Mouse (Mus musculus) stomach, embryonic 14.5 days (tissue): ENCODE measurements around the gene Hist1h4i. TPM values are rescaled to one million over a fixed set of nuclear protein-coding genes. Genes with fewer than 3 reads are reported as not detected.
"Not testable (repeated sequence)": the region's sequence is repeated elsewhere in the genome, so short reads cannot be mapped to it uniquely, and the experiment has no call there.

Source experiments
- ATAC-seq: fragments of 200-750 bp; cut with Nextera tagmentation; 2 replicates; pipeline ENCODE4 v1.8.0; 2017; ENCODE audit warnings: low read depth, moderate TSS enrichment; ENCODE audit not compliant: insufficient number of reproducible peaks, insufficient read depth, low FRiP score
- H3K27ac ChIP-seq: fragments of 300-500 bp; sonication (generic); 2 replicates; pipeline ENCODE4 v1.5.1; 2014; ENCODE audit warnings: mild to moderate bottlenecking, low read length, moderate library complexity, mixed read lengths
- H3K27me3 ChIP-seq: fragments of 300-500 bp; sonication (generic); 2 replicates; pipeline ENCODE4 v1.6.1; 2014; ENCODE audit warnings: low read length, control low read depth, mixed read lengths; ENCODE audit not compliant: control insufficient read depth, insufficient read depth
- H3K36me3 ChIP-seq: fragments of 300-500 bp; sonication (generic); 2 replicates; pipeline ENCODE4 v1.6.1; 2014; ENCODE audit warnings: mild to moderate bottlenecking, control low read depth, low read length, moderate library complexity, mixed read lengths; ENCODE audit not compliant: control insufficient read depth, insufficient read depth
- H3K4me1 ChIP-seq: fragments of 300-500 bp; sonication (generic); 2 replicates; pipeline ENCODE4 v1.6.1; 2014; ENCODE audit warnings: low read length, control low read depth, mixed read lengths; ENCODE audit not compliant: control insufficient read depth, insufficient read depth
- H3K4me2 ChIP-seq: fragments of 300-500 bp; sonication (generic); replicated peaks from 2 replicates; pipeline ENCODE4 v1.6.1; 2014; ENCODE audit warnings: low read depth, low read length, control low read depth
- H3K4me3 ChIP-seq: fragments of 300-500 bp; sonication (generic); 2 replicates; pipeline ENCODE4 v1.5.1; 2014; ENCODE audit warnings: low read depth, low read length, control low read depth
- H3K9ac ChIP-seq: fragments of 300-500 bp; sonication (generic); replicated peaks from 2 replicates; pipeline ENCODE4 v1.6.1; 2014; ENCODE audit warnings: low read depth, mild to moderate bottlenecking, control low read depth, low read length, moderate library complexity, mixed read lengths
- H3K9me3 ChIP-seq: fragments of 300-500 bp; sonication (generic); 2 replicates; pipeline ENCODE4 v1.6.1; 2016; ENCODE audit warnings: low read depth, low read length, control low read depth; ENCODE audit not compliant: control insufficient read depth
- WGBS: fragments of 180-500 bp; shearing (Covaris S2); extraction: QIAGEN DNeasy Blood & Tissue Kit; methylation state at CpG from one replicate; pipeline ENCODE4 v1.1.7; 2014; 5-methylcytosine and 5-hydroxymethylcytosine counted together
- polyA plus RNA-seq: library from polyadenylated mRNA; unstranded; fragments of >200 nt; fragmentation: Nextera tagmentation; extraction: Ambion mirVana; gene quantifications from 2 replicates; pipeline ENCODE4 v1.2.1, GENCODE M21; 2014

Gene Hist1h4i
- polyA plus RNA-seq, 1 experiment from 2014 or later = 22.4 TPM

DNA sequence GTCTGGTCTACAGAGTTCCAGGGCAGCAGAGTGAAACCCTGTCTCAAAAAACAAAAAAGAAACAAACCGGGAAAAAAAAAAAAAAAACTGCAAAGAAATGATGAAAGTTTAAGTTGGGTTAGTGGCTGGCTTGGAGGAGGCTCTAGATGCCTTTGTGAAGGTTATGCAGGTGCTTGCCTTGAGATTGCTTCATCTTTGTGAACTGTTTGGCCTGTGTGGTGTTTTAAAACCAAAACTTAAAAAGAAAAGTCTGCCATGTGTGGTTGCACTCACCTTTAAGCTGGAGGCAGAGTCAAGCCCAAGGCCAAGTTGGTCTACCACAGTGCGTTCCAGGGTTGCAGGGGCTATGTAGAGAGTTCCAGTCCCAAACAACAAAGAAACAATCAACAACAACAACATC lies 7.9 kb upstream of the Hist1h4i start:
- Histone ChIP-seq H3K27me3 (no peaks in the 10 kb centered on the region), H3K36me3 (no peaks in the 10 kb centered on the region), H3K9me3 (no peaks in the 10 kb centered on the region), H3K4me1 (no peaks in the 10 kb centered on the region; the same call in 1 of the 2 replicates), H3K9ac (no peak overlapping the region), H3K4me3 (no peak overlapping the region), H3K4me2 (no peak overlapping the region), H3K27ac (no peak overlapping the region)
- WGBS = 78% methylated on average over 2 of the region's 2 CpGs
- ATAC-seq = no peak

- peaks cover 2% of the 10 kb centered on the region; the same call in 1 of the 2 replicates for H3K4me1 ChIP-seq
- 52% methylated on average over 2 of the region's 2 CpGs for WGBS
- no peak for ATAC-seq
Measured at GRCm38 (mm10) chr13:22045311-22045710, 4.1 kb upstream of the Hist1h4i start.

DNA sequence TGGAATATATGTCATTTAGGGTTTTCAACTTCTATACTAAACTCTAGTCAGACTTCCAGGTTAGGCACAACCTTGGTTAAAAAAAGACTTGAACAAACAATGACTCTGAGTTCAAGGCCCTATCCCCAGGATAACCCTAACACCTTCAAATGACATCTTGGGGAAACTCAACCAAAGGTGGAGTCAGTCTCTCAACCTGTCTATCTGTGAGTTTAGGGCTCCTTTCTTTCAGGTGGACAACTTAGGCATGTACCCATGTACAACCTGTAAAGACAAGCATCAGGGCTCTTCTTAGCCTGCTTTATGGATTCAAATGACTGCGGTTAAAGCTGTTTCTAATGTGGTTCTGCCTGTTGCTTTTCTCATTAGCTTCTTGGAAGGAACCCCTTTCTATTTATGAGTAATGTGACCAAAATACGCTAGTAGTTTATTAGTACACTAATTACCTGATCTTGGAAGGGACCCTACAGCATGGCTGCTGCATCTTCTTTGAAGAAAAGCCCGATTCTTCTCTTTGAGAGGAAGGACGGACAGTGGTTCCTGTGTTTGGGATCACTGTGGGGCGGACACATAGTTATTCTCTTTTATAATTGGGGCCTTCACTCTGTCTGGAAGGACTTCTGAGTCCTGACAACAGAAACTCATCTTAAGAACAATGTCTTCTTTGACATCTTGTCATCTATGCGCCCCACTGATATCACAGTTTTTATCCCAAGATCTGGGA lies 3.4 kb upstream of the Hist1h4i start:
- no peak overlapping the region; the same call in 1 of the 2 replicates for H3K27ac ChIP-seq
- no peaks in the 10 kb centered on the region for H3K36me3 ChIP-seq
- no peaks in the 10 kb centered on the region for H3K9me3 ChIP-seq
- no peak overlapping the region for H3K9ac ChIP-seq
- whole genome bisulfite sequencing = 89% methylated on average over 6 of the region's 6 CpGs
- H3K4me1 ChIP-seq = 0 out of 2 replicates have a peak, but pooled peaks cover 2% of the 10 kb centered on the region
- peak overlapping the region; percentile 56 for H3K4me2 ChIP-seq
- H3K27me3 ChIP-seq = no peaks in the 10 kb centered on the region
- 0 out of 2 replicates have a peak overlapping the region, but pooled peaks have one; percentile 40 for H3K4me3 ChIP-seq
- ATAC-seq = no peak

More at GRCm38 (mm10) chr13:22045311-22045710, 4.1 kb upstream of the Hist1h4i start:
- H3K27me3 ChIP-seq = no peaks in the 10 kb centered on the region
- H3K27ac ChIP-seq = no peak overlapping the region
- H3K9me3 ChIP-seq = no peaks in the 10 kb centered on the region
- no peaks in the 10 kb centered on the region for H3K36me3 ChIP-seq
- H3K9ac ChIP-seq = no peak overlapping the region
- H3K4me3 ChIP-seq = no peak overlapping the region
- no peak overlapping the region for H3K4me2 ChIP-seq

GRCm38 (mm10) chr13:22043503-22044431 lies 2.6 kb upstream of the Hist1h4i start:
- no peak for ATAC-seq
- Histone ChIP-seq H3K27ac (peak overlapping the region; percentile 79), H3K9ac (peak overlapping the region; percentile 38), H3K36me3 (no peaks in the 10 kb centered on the region), H3K4me3 (peak overlapping the region; percentile 40), H3K27me3 (no peaks in the 10 kb centered on the region), H3K4me1 (0 out of 2 replicates have a peak, but pooled peaks cover 2% of the 10 kb centered on the region), H3K4me2 (peak overlapping the region; percentile 56), H3K9me3 (no peaks in the 10 kb centered on the region)
- under 1% methylated on average over 9 of the region's 14 CpGs for WGBS

DNA sequence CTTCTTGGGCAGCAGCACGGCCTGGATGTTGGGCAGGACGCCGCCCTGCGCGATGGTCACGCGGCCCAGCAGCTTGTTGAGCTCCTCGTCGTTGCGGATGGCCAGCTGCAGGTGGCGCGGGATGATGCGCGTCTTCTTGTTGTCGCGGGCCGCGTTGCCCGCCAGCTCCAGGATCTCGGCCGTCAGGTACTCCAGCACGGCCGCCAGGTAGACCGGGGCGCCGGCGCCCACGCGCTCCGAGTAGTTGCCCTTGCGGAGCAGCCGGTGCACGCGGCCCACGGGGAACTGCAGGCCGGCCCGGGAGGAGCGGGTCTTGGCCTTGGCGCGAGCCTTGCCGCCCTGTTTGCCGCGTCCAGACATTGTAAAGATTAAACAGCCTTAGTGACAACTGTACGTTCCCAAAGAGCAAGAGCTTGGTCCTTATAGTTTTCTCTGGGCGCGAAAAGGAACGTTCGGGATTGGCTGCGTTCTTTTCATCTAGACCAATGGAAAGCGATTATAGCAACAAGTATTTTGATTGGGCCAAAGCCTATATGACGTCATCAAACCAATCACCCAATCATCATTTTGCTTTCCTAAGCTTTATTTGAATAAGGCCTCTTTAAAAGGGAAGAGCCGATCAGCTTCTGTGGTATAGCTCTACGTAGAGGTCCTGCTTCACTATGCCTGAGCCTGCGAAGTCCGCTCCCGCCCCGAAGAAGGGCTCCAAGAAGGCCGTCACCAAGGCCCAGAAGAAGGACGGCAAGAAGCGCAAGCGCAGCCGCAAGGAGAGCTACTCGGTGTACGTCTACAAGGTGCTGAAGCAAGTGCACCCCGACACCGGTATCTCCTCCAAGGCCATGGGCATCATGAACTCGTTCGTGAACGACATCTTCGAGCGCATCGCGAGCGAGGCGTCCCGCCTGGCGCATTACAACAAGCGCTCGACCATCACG lies 1.7 kb upstream of the Hist1h4i start, which contains the start of the genes Hist1h2ag and Hist1h2bj:
Gene Hist1h2ag, minus strand, starts transcription at position 377 of the 935 bp plus-strand sequence.
Gene Hist1h2bj, plus strand, starts transcription at position 647 of the 935 bp plus-strand sequence.
- H3K9me3 ChIP-seq, H3K4me1 ChIP-seq, H3K27me3 ChIP-seq, H3K36me3 ChIP-seq: not testable (repeated sequence)
- Histone ChIP-seq H3K27ac (peak within 1 kb of the TSS; percentile 95), H3K4me3 (peak within 1 kb of the TSS; percentile 40), H3K9ac (peak within 1 kb of the TSS; percentile 41), H3K4me2 (peak within 1 kb of the TSS; percentile 73)
- peak; percentile 94 for ATAC-seq
- 0% methylated on average over 33 of the region's 80 CpGs for WGBS

GRCm38 (mm10) chr13:22041651-22042567 lies 747 bp upstream of the Hist1h4i start:
- Histone ChIP-seq H3K4me1 (peaks cover 2% of the 10 kb centered on the region; the same call in 1 of the 2 replicates), H3K9ac (peak overlapping the region; percentile 41), H3K27ac (peak overlapping the region; percentile 95), H3K36me3 (no peaks in the 10 kb centered on the region), H3K4me3 (peak overlapping the region; percentile 40), H3K9me3 (no peaks in the 10 kb centered on the region), H3K27me3 (no peaks in the 10 kb centered on the region), H3K4me2 (peak overlapping the region; percentile 73)
- 2% methylated on average over 13 of the region's 13 CpGs for WGBS
- ATAC-seq = no peak

DNA sequence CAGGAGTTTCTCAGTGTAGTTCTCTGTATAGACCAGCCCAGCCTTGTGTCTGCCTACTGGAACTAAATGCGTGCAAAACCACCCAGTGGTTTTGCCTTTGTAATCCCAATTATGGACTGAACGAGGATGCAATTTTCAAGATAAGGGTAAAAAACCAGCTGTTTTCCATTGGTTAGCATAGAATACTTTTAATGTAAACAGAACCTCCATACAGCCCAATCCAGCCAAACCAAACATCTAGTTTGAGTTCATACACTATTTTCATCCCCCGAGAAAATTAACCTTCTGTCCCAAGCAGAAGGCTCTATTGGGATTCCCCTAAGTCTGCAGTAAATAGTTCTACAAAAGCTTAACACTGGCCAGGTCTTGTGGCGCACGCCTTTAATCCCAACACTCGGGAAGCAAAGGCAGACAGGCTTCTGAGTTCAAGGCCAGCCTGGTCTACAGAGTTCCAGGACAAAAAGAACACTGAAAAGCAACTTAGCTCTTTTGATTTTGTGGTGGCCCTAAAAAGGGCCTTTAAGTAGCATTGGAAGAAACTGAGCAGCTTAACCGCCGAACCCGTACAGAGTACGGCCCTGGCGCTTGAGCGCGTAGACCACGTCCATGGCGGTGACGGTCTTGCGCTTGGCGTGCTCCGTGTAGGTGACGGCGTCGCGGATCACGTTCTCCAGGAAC lies 559 bp downstream of the Hist1h4i start:
- peak overlapping the region; percentile 40 for H3K4me3 ChIP-seq
- no peaks in the 10 kb centered on the region for H3K27me3 ChIP-seq
- peaks cover 7% of the 10 kb centered on the region; the same call in 1 of the 2 replicates for H3K4me1 ChIP-seq
- peak overlapping the region; percentile 43 for H3K9ac ChIP-seq
- under 1% methylated on average over 20 of the region's 24 CpGs for WGBS
- no peaks in the 10 kb centered on the region for H3K36me3 ChIP-seq
- ATAC-seq = peak; percentile 2; the same call in 1 of the 2 replicates
- H3K27ac ChIP-seq = peak overlapping the region; percentile 95
- H3K9me3 ChIP-seq = no peaks in the 10 kb centered on the region
- peak overlapping the region; percentile 73 for H3K4me2 ChIP-seq
